Mouse (Mus musculus) heart, embryonic 16.5 days (tissue): ENCODE measurements around the gene Cnn1. TPM values are rescaled to one million over a fixed set of nuclear protein-coding genes. Genes with fewer than 3 reads are reported as not detected.
A peak's percentile ranks its signal among the peaks of the same experiment; 100 is the strongest.
"Not testable (repeated sequence)": the region's sequence is repeated elsewhere in the genome, so short reads cannot be mapped to it uniquely, and the experiment has no call there.

Source experiments
- ATAC-seq: fragments of 200-750 bp; cut with Nextera tagmentation; replicated peaks from 2 replicates; pipeline ENCODE4 v1.8.0; 2017; ENCODE audit warnings: moderate number of reproducible peaks; ENCODE audit not compliant: insufficient read depth, low FRiP score; ENCODE audit errors: extremely low read depth
- H3K27ac ChIP-seq: fragments of 300-500 bp; sonication (generic); 2 replicates; pipeline ENCODE4 v1.5.1; 2014; ENCODE audit warnings: mild to moderate bottlenecking, low read length, control low read depth, moderate library complexity
- H3K27me3 ChIP-seq: fragments of 300-500 bp; sonication (generic); 2 replicates; pipeline ENCODE4 v1.6.1; 2014; ENCODE audit warnings: low read length, mixed read lengths; ENCODE audit not compliant: control insufficient read depth, insufficient read depth
- H3K36me3 ChIP-seq: fragments of 300-500 bp; sonication (generic); 2 replicates; pipeline ENCODE4 v1.6.1; 2014; ENCODE audit not compliant: control insufficient read depth, insufficient read depth
- H3K4me1 ChIP-seq: fragments of 300-500 bp; sonication (generic); 2 replicates; pipeline ENCODE4 v1.6.1; 2014; ENCODE audit warnings: low read length, mixed read lengths; ENCODE audit not compliant: control insufficient read depth, insufficient read depth
- H3K4me2 ChIP-seq: fragments of 300-500 bp; sonication (generic); 2 replicates; pipeline ENCODE4 v1.6.1; 2014; ENCODE audit warnings: low read depth, mild to moderate bottlenecking, control low read depth, low read length
- H3K4me3 ChIP-seq: fragments of 300-500 bp; sonication (generic); 2 replicates; pipeline ENCODE4 v1.5.1; 2014; ENCODE audit warnings: mild to moderate bottlenecking, control low read depth, low read length
- H3K9ac ChIP-seq: fragments of 300-500 bp; sonication (generic); 2 replicates; pipeline ENCODE4 v1.6.1; 2014; ENCODE audit warnings: low read length, control low read depth
- H3K9me3 ChIP-seq: fragments of 300-500 bp; sonication (generic); replicated peaks from 2 replicates; pipeline ENCODE4 v1.6.1; 2016; ENCODE audit warnings: low read length; ENCODE audit not compliant: control insufficient read depth
- WGBS: fragments of 180-500 bp; shearing (Covaris S2); extraction: QIAGEN DNeasy Blood & Tissue Kit; methylation state at CpG from one replicate; pipeline ENCODE4 v1.1.7; 2014; 5-methylcytosine and 5-hydroxymethylcytosine counted together
- polyA plus RNA-seq: library from polyadenylated mRNA; unstranded; fragments of >200 nt; fragmentation: Nextera tagmentation; extraction: Ambion mirVana; gene quantifications from 2 replicates; pipeline ENCODE4 v1.2.1, GENCODE M21; 2015

Cnn1 gene
- polyA plus RNA-seq, 1 experiment from 2014 or later = 164 TPM

- Histone ChIP-seq H3K36me3 (no peaks in the 10 kb centered on the region), H3K27me3 (no peaks in the 10 kb centered on the region), H3K4me3 (no peak overlapping the region), H3K9me3 (no peaks in the 10 kb centered on the region; the same call in 1 of the 2 replicates), H3K27ac (no peak overlapping the region), H3K4me2 (no peak overlapping the region), H3K9ac (no peak overlapping the region), H3K4me1 (no peaks in the 10 kb centered on the region)
- ATAC-seq = no peak
- 47% methylated on average over 17 of the region's 17 CpGs for WGBS
These were observed 44.4 kb downstream of the Cnn1 start for GRCm38 (mm10) chr9:22143108-22144037.

- Histone ChIP-seq H3K4me2 (no peak overlapping the region), H3K9ac (no peak overlapping the region)
- WGBS = 74% methylated on average over 7 of the region's 8 CpGs
These were observed 45.4 kb downstream of the Cnn1 start for GRCm38 (mm10) chr9:22144304-22144965.

GRCm38 (mm10) chr9:22149426-22150248 lies 50.6 kb downstream of the Cnn1 start:
- no peaks in the 10 kb centered on the region for H3K36me3 ChIP-seq
- no peaks in the 10 kb centered on the region for H3K27me3 ChIP-seq
- H3K9ac ChIP-seq = no peak overlapping the region
- no peak overlapping the region for H3K4me2 ChIP-seq
- H3K9me3 ChIP-seq = peaks cover 5% of the 10 kb centered on the region
- no peak for ATAC-seq
- H3K27ac ChIP-seq = no peak overlapping the region
- WGBS = 70% methylated on average over 20 of the region's 20 CpGs
- H3K4me1 ChIP-seq = no peaks in the 10 kb centered on the region
- no peak overlapping the region for H3K4me3 ChIP-seq

More at GRCm38 (mm10) chr9:22144304-22144965, 45.4 kb downstream of the Cnn1 start:
- Histone ChIP-seq H3K4me1 (no peaks in the 10 kb centered on the region), H3K4me3 (no peak overlapping the region), H3K9me3 (no peaks in the 10 kb centered on the region; the same call in 1 of the 2 replicates), H3K27ac (no peak overlapping the region), H3K36me3 (no peaks in the 10 kb centered on the region), H3K27me3 (no peaks in the 10 kb centered on the region)
- ATAC-seq = no peak

GRCm38 (mm10) chr9:22150249-22150693 lies 51.3 kb downstream of the Cnn1 start:
- not testable (repeated sequence) for H3K9ac ChIP-seq, H3K4me2 ChIP-seq, H3K4me1 ChIP-seq, H3K27ac ChIP-seq, H3K4me3 ChIP-seq, ATAC-seq, H3K36me3 ChIP-seq, H3K9me3 ChIP-seq, H3K27me3 ChIP-seq
- 76% methylated on average over 7 of the region's 7 CpGs for WGBS

- peaks cover 5% of the 10 kb centered on the region for H3K9me3 ChIP-seq
- WGBS = 72% methylated on average over 2 of the region's 2 CpGs
- no peak overlapping the region for H3K9ac ChIP-seq
- ATAC-seq = no peak
- peaks cover 4% of the 10 kb centered on the region for H3K4me1 ChIP-seq
- H3K27ac ChIP-seq = no peak overlapping the region
- no peak overlapping the region for H3K4me3 ChIP-seq
- H3K36me3 ChIP-seq = no peaks in the 10 kb centered on the region
- H3K4me2 ChIP-seq = no peak overlapping the region
- no peaks in the 10 kb centered on the region for H3K27me3 ChIP-seq
These were observed 51.9 kb downstream of the Cnn1 start for GRCm38 (mm10) chr9:22150946-22151345.

- no peaks in the 10 kb centered on the region for H3K27me3 ChIP-seq
- no peak for ATAC-seq
- H3K9ac ChIP-seq = no peak overlapping the region
- peaks cover 5% of the 10 kb centered on the region; the same call in 1 of the 2 replicates for H3K9me3 ChIP-seq
- 93% methylated on average over 3 of the region's 3 CpGs for WGBS
- H3K27ac ChIP-seq = no peak overlapping the region
- no peak overlapping the region for H3K4me3 ChIP-seq
- no peak overlapping the region for H3K4me2 ChIP-seq
- H3K36me3 ChIP-seq = no peaks in the 10 kb centered on the region
- H3K4me1 ChIP-seq = peaks cover 17% of the 10 kb centered on the region
These were observed 54.8 kb downstream of the Cnn1 start for GRCm38 (mm10) chr9:22153810-22154209.

- H3K9me3 ChIP-seq = peaks cover 5% of the 10 kb centered on the region; the same call in 1 of the 2 replicates
- no peaks in the 10 kb centered on the region for H3K27me3 ChIP-seq
- H3K36me3 ChIP-seq = no peaks in the 10 kb centered on the region
- H3K4me3 ChIP-seq = peak overlapping the region; percentile 29
- peak overlapping the region; percentile 67 for H3K9ac ChIP-seq
- 14% methylated on average over 10 of the region's 10 CpGs for WGBS
- H3K4me2 ChIP-seq = peak overlapping the region; percentile 65
- H3K27ac ChIP-seq = 0 out of 2 replicates have a peak overlapping the region, but pooled peaks have one; percentile 47
- ATAC-seq = peak; percentile 7; the same call in 1 of the 2 replicates
- H3K4me1 ChIP-seq = peaks cover 17% of the 10 kb centered on the region
These were observed 56.6 kb downstream of the Cnn1 start for GRCm38 (mm10) chr9:22155614-22156013.

GRCm38 (mm10) chr9:22156497-22157245 lies 57.7 kb downstream of the Cnn1 start, which contains the start of gene Pigyl:
Gene Pigyl, plus strand, starts transcription at chr9:22156846.
- Histone ChIP-seq H3K4me1 (peaks cover 17% of the 10 kb centered on the region), H3K27me3 (no peaks in the 10 kb centered on the region), H3K27ac (peak within 1 kb of the TSS; percentile 81), H3K9me3 (peaks cover 5% of the 10 kb centered on the region; the same call in 1 of the 2 replicates), H3K36me3 (no peaks in the 10 kb centered on the region), H3K4me2 (peak within 1 kb of the TSS; percentile 65), H3K4me3 (peak within 1 kb of the TSS; percentile 71), H3K9ac (peak within 1 kb of the TSS; percentile 85)
- peak; percentile 99 for ATAC-seq
- WGBS = under 1% methylated on average over 64 of the region's 65 CpGs
